8 mouse cellular contexts compared by ENCODE assay signal in the genomic region with DNA sequence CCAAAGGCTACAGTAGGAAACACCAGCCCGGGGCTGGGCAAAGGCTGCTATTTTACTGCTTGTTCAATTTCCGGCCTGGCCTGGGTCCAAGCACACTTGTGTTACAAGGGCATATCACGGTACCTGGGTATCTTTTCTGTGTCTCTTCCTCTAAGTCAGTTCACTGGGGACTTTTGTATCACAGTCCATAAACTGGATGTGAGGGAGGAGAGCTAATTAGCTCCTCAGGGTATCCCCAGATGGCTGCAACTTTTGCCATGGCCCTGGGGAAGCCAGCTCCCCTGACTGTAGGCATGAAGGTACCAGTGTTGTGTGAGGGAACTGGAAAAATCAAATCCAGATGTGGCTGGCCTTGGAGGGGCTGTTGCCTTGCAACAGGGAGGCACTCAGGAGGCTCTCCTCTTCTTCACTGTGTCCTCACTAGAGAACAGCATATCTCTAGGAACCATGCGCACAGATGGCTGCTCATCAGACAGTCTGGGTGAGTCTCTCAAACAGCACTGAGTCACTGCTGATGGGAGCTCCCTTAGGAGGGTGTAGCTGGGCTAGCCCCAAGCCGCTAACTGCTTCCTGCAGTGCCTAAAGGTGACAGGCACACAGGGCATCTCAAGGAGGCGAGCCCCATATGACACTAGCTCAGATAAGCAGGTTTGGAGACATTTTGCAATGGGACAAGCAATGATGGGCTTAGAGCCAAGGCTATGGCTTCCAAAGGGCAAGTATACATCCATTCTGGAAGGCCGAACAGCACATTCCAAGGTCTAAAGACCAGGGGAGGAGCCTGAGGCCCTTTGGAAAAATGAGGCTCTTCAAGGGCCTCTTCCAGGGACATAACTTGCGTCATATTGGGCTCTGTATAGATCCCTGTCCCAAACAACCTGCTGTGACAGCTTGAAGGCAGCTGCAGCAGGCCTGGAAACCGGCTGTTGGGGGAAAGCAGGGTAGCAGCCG. TPM values are rescaled to one million over a fixed set of nuclear protein-coding genes. Genes with fewer than 3 reads are reported as not detected.
DNase-seq lines count a peak whose midpoint lies in the region; ATAC-seq and TF ChIP-seq lines count a peak whose summit lies in the region.
"Had no signal": no experiment of that assay in that cellular context is flagged by ENCODE, and none has a peak within 500 bp of the region (broad histone marks: within the 10 kb centered on the region; RNA-seq: fewer than 3 reads in every experiment).

No protein-coding gene starts in this region.

- H3K79me2 ChIP-seq in MEL (ENCODE audit: control insufficient read depth, insufficient read depth, low read length, poor library complexity), result no peaks in the 10 kb centered on the region

- no peak for TF ChIP-seq RAD21 in MEL (IDR thresholded peaks at IDR 0.05; ENCODE audit: low read depth, low read length)

- peak in 1 of 2 experiments; percentile 52; a peak in 1 of 4 replicates for TF ChIP-seq POLR2A in MEL (IDR thresholded peaks at IDR 0.05; ENCODE audit: control insufficient read depth in 1 of 2, insufficient read depth in 1 of 2, low read depth in 1 of 2, low read length in 2 of 2, poor library complexity in 1 of 2)

- 68% methylated on average over 10 of the region's 10 CpGs for WGBS in forebrain, embryonic 12.5 days
- WGBS in kidney, embryonic 16.5 days, result 46% methylated on average over 10 of the region's 10 CpGs
- 30% methylated on average over 10 of the region's 10 CpGs for WGBS in liver, embryonic 15.5 days (ENCODE audit: insufficient replicate concordance)

- H3K4me1 ChIP-seq in MEL (ENCODE audit: control insufficient read depth in 1 of 2, insufficient read depth in 2 of 2, low read length in 2 of 2), result peaks cover 11 to 40% of the 10 kb centered on the region in 2 experiments
- peaks cover 35% of the 10 kb centered on the region for H3K4me1 ChIP-seq in forebrain, embryonic 12.5 days
- peaks cover 33% of the 10 kb centered on the region for H3K4me1 ChIP-seq in kidney, embryonic 16.5 days (ENCODE audit: insufficient read depth, low read length)
- peaks cover 32% of the 10 kb centered on the region for H3K4me1 ChIP-seq in liver, embryonic 15.5 days (replicated peaks)

- H3K9ac ChIP-seq in MEL (ENCODE audit: control insufficient read depth, low read depth, low read length, poor library complexity, severe bottlenecking), result 0 out of 2 replicates have a peak overlapping the region, but pooled peaks have one; percentile 8
- no peak overlapping the region for H3K9ac ChIP-seq in forebrain, embryonic 12.5 days
- H3K9ac ChIP-seq in kidney, embryonic 16.5 days (replicated peaks; ENCODE audit: low read length), result 0 out of 2 replicates have a peak overlapping the region, but pooled peaks have one; percentile 29
- H3K9ac ChIP-seq in liver, embryonic 15.5 days, result no peak overlapping the region
- H3K9ac ChIP-seq: neural tube, embryonic 12.5 days had no signal

- no peak for ATAC-seq in forebrain, embryonic 12.5 days (ENCODE audit: low FRiP score)
- peak; percentile 53 for ATAC-seq in kidney, embryonic 16.5 days (ENCODE audit: low FRiP score, low TSS enrichment)
- peak; percentile 67 for ATAC-seq in liver, embryonic 15.5 days (ENCODE audit: insufficient read depth)

- peaks cover 0 to 32% of the 10 kb centered on the region in 2 experiments; a peak in 2 of 4 replicates for H3K36me3 ChIP-seq in MEL (ENCODE audit: control insufficient read depth in 1 of 2, insufficient read depth in 2 of 2, low read length in 2 of 2)
- H3K36me3 ChIP-seq in forebrain, embryonic 12.5 days (replicated peaks), result peaks cover 1% of the 10 kb centered on the region; the same call in 1 of the 2 replicates
- H3K36me3 ChIP-seq in kidney, embryonic 16.5 days (ENCODE audit: insufficient read depth, low read length), result peaks cover 5% of the 10 kb centered on the region; the same call in 1 of the 2 replicates
- no peaks in the 10 kb centered on the region for H3K36me3 ChIP-seq in liver, embryonic 15.5 days (replicated peaks)

- no peaks in the 10 kb centered on the region for H3K9me3 ChIP-seq in MEL (replicated peaks; ENCODE audit: insufficient read depth, low read length)
- no peaks in the 10 kb centered on the region for H3K9me3 ChIP-seq in forebrain, embryonic 12.5 days
- no peaks in the 10 kb centered on the region for H3K9me3 ChIP-seq in kidney, embryonic 16.5 days (ENCODE audit: low read length)
- H3K9me3 ChIP-seq in liver, embryonic 15.5 days (replicated peaks), result no peaks in the 10 kb centered on the region
- H3K9me3 ChIP-seq: neural tube, embryonic 12.5 days had no signal

- peak overlapping the region; percentile 27 for H3K27ac ChIP-seq in MEL (ENCODE audit: control insufficient read depth, low read depth, low read length)
- H3K27ac ChIP-seq in forebrain, embryonic 12.5 days, result peak overlapping the region; percentile 72; the same call in 1 of the 2 replicates
- H3K27ac ChIP-seq in kidney, embryonic 16.5 days (ENCODE audit: low read length), result peak overlapping the region; percentile 68
- peak overlapping the region; percentile 33; the same call in 1 of the 2 replicates for H3K27ac ChIP-seq in liver, embryonic 15.5 days (replicated peaks)
- H3K27ac ChIP-seq: neural tube, embryonic 12.5 days had no signal

- DNase-seq in 3T3-L1 (ENCODE audit: low read depth, low spot score) (peak; percentile 90), MEL (ENCODE audit: low read depth, low spot score) (peak; percentile 90)
- DNase-seq in yolk sac, embryonic 10.5 days (ENCODE audit: low spot score), result peak; percentile 64
- no peak for DNase-seq in T-cell, adult 2 months (ENCODE audit: low spot score)

- no peak for TF ChIP-seq CTCF in MEL (IDR thresholded peaks at IDR 0.05 in 2 of 3, conservative IDR thresholded peaks at IDR 0.05 in 1 of 3; ENCODE audit: control insufficient read depth in 1 of 3, insufficient read depth in 1 of 3, low read depth in 2 of 3, low read length in 3 of 3, poor library complexity in 1 of 3, severe bottlenecking in 1 of 3)

- TF ChIP-seq EP300 in MEL (IDR thresholded peaks at IDR 0.05; ENCODE audit: low read depth in 1 of 2, low read length in 2 of 2), result peak; percentile 27 to 62; a peak in 2 of 4 replicates

- no peak overlapping the region for H3K4me2 ChIP-seq in forebrain, embryonic 12.5 days
- H3K4me2 ChIP-seq in kidney, embryonic 16.5 days (replicated peaks; ENCODE audit: low read depth, low read length), result no peak overlapping the region
- no peak overlapping the region; the same call in 1 of the 2 replicates for H3K4me2 ChIP-seq in liver, embryonic 15.5 days
- H3K4me2 ChIP-seq: neural tube, embryonic 12.5 days had no signal

- H3K4me3 ChIP-seq in MEL (ENCODE audit: control insufficient read depth in 1 of 2, insufficient read depth in 1 of 2, low read depth in 2 of 2, low read length in 2 of 2), result no peak overlapping the region
- H3K4me3 ChIP-seq in forebrain, embryonic 12.5 days (replicated peaks), result no peak overlapping the region
- H3K4me3 ChIP-seq in kidney, embryonic 16.5 days (ENCODE audit: low read length), result no peak overlapping the region
- no peak overlapping the region for H3K4me3 ChIP-seq in liver, embryonic 15.5 days (replicated peaks)
- H3K4me3 ChIP-seq: neural tube, embryonic 12.5 days had no signal

- H3K27me3 ChIP-seq in MEL (ENCODE audit: control insufficient read depth in 1 of 2, insufficient read depth in 2 of 2, low read length in 2 of 2), result no peaks in the 10 kb centered on the region
- H3K27me3 ChIP-seq in forebrain, embryonic 12.5 days, result no peaks in the 10 kb centered on the region
- H3K27me3 ChIP-seq in kidney, embryonic 16.5 days (ENCODE audit: insufficient read depth, low read length), result no peaks in the 10 kb centered on the region
- H3K27me3 ChIP-seq in liver, embryonic 15.5 days, result no peaks in the 10 kb centered on the region
- H3K27me3 ChIP-seq: neural tube, embryonic 12.5 days had no signal

TF ChIP-seq in MEL, 35 proteins besides CTCF, POLR2A, EP300 and RAD21 (continues in another document):
- no peak for TF ChIP-seq JUND (IDR thresholded peaks at IDR 0.05; ENCODE audit: low read depth, low read length)
- TF ChIP-seq CHD2 (IDR thresholded peaks at IDR 0.05; ENCODE audit: low read length), result no peak
- TF ChIP-seq MAX (IDR thresholded peaks at IDR 0.05; ENCODE audit: low read length), result peak; percentile 27
- TF ChIP-seq CHD1 (IDR thresholded peaks at IDR 0.05; ENCODE audit: low read depth, low read length), result no peak
- no peak for TF ChIP-seq UBTF (IDR thresholded peaks at IDR 0.05; ENCODE audit: borderline replicate concordance, insufficient read depth, low read depth, low read length)
- TF ChIP-seq ETS1 (IDR thresholded peaks at IDR 0.05; ENCODE audit: low read depth, low read length), result peak; percentile 54; the same call in 1 of the 2 replicates
- no peak for TF ChIP-seq E2F4 (IDR thresholded peaks at IDR 0.05; ENCODE audit: borderline replicate concordance, low read depth, low read length)
- no peak for TF ChIP-seq KAT2A (conservative IDR thresholded peaks at IDR 0.05; ENCODE audit: low read depth, low read length)
- no peak for TF ChIP-seq MAFK (IDR thresholded peaks at IDR 0.05; ENCODE audit: borderline replicate concordance, low read depth, low read length)
- TF ChIP-seq MYB (IDR thresholded peaks at IDR 0.05; ENCODE audit: low read depth, low read length), result no peak

RNA-seq across cellular contexts. Expression of gene Lrrc75a, which starts 23.7 kb away (rescaled TPM):
- 6.0 and 7.0 TPM in 2 replicates for total RNA-seq in MEL (2012; rRNA removed)
- polyA plus RNA-seq in MEL (2012; ENCODE audit: insufficient read depth in 1 of 2, insufficient read length in 2 of 2, low read depth in 1 of 2, low replicate concordance in 2 of 2, missing spikeins in 1 of 2), result 1 to 10 TPM in 1 of 2 experiments, not detected in 1; 8.9 TPM
- polyA plus RNA-seq in forebrain, embryonic 12.5 days (2016; fragmentation: Nextera tagmentation; extraction: Ambion mirVana), result 12.6 and 15.1 TPM in 2 replicates
- polyA plus RNA-seq in kidney, embryonic 16.5 days (2015; fragmentation: Nextera tagmentation; extraction: Ambion mirVana), result 13.8 and 15.6 TPM in 2 replicates
- polyA plus RNA-seq in liver, embryonic 15.5 days (2015; fragmentation: Nextera tagmentation; extraction: Ambion mirVana), result 1.7 and 2.0 TPM in 2 replicates

RNA-seq across cellular contexts. Expression of gene Mmgt2, which starts 23.8 kb away (rescaled TPM):
- 21.8 and 24.1 TPM in 2 replicates for total RNA-seq in MEL (2012; rRNA removed)
- 10 to 100 TPM in 1 of 2 experiments, not detected in 1; 51.9 TPM for polyA plus RNA-seq in MEL (2012; ENCODE audit: insufficient read depth in 1 of 2, insufficient read length in 2 of 2, low read depth in 1 of 2, low replicate concordance in 2 of 2, missing spikeins in 1 of 2)
- 36.8 and 38.1 TPM in 2 replicates for polyA plus RNA-seq in forebrain, embryonic 12.5 days (2016; fragmentation: Nextera tagmentation; extraction: Ambion mirVana)
- 66.2 and 68.1 TPM in 2 replicates for polyA plus RNA-seq in kidney, embryonic 16.5 days (2015; fragmentation: Nextera tagmentation; extraction: Ambion mirVana)
- polyA plus RNA-seq in liver, embryonic 15.5 days (2015; fragmentation: Nextera tagmentation; extraction: Ambion mirVana), result 7.2 and 7.8 TPM in 2 replicates

RNA-seq across cellular contexts. Expression of gene Trpv2, which starts 50.3 kb away (rescaled TPM):
- 30.4 and 32.0 TPM in 2 replicates for total RNA-seq in MEL (2012; rRNA removed)
- polyA plus RNA-seq in MEL (2012; ENCODE audit: insufficient read depth in 1 of 2, insufficient read length in 2 of 2, low read depth in 1 of 2, low replicate concordance in 2 of 2, missing spikeins in 1 of 2), result 10 to 100 TPM in 1 of 2 experiments, not detected in 1; 30.0 TPM
- 6.4 and 7.3 TPM in 2 replicates for polyA plus RNA-seq in forebrain, embryonic 12.5 days (2016; fragmentation: Nextera tagmentation; extraction: Ambion mirVana)
- polyA plus RNA-seq in kidney, embryonic 16.5 days (2015; fragmentation: Nextera tagmentation; extraction: Ambion mirVana), result 4.6 and 6.6 TPM in 2 replicates
- polyA plus RNA-seq in liver, embryonic 15.5 days (2015; fragmentation: Nextera tagmentation; extraction: Ambion mirVana), result 5.5 and 6.3 TPM in 2 replicates

Comparison
In these comparisons a context has a peak if more than half of its experiments do, and no peak if none do; other contexts are left out.
1. H3K9ac ChIP-seq: peak in MEL (single experiment) and kidney, embryonic 16.5 days (single experiment); none in forebrain, embryonic 12.5 days (single experiment) and liver, embryonic 15.5 days (single experiment).
2. Peak in every context shown above with its lines, with median percentiles within 50 percentile points of each other: H3K27ac ChIP-seq.